Mouse (Mus musculus) liver, postnatal 0 days (tissue): Measurements from ENCODE around the gene Wdr64. TPM values are rescaled to one million over a fixed set of nuclear protein-coding genes. Genes with fewer than 3 reads are reported as not detected.

Experiments
- ATAC-seq: fragments of 200-750 bp; cut with Nextera tagmentation; 2 replicates; pipeline ENCODE4 v1.8.0; 2017; ENCODE audit warnings: mild to moderate bottlenecking, moderate library complexity
- DNase-seq: peaks from one replicate; pipeline ENCODE4 v3.0.0-alpha.2; 2016
- H3K27ac ChIP-seq: fragments of 300-500 bp; sonication (generic); 2 replicates; pipeline ENCODE4 v1.5.1; 2014; ENCODE audit warnings: antibody characterized with exemption, moderate library complexity, mild to moderate bottlenecking, low read depth
- H3K27me3 ChIP-seq: fragments of 300-500 bp; sonication (generic); 2 replicates; pipeline ENCODE4 v1.6.1; 2014; ENCODE audit warnings: low read length, control low read depth, mixed read lengths; ENCODE audit not compliant: insufficient read depth
- H3K36me3 ChIP-seq: fragments of 300-500 bp; sonication (generic); replicated peaks from 2 replicates; pipeline ENCODE4 v1.6.1; 2014; ENCODE audit warnings: mild to moderate bottlenecking, control low read depth, low read length, moderate library complexity, mixed read lengths; ENCODE audit not compliant: insufficient read depth
- H3K4me1 ChIP-seq: fragments of 300-500 bp; sonication (generic); 2 replicates; pipeline ENCODE4 v1.6.1; 2014; ENCODE audit warnings: antibody characterized with exemption, mild to moderate bottlenecking, control low read depth; ENCODE audit not compliant: insufficient read depth
- H3K4me2 ChIP-seq: fragments of 300-500 bp; sonication (generic); 2 replicates; pipeline ENCODE4 v1.6.1; 2014; ENCODE audit warnings: low read depth, mild to moderate bottlenecking, low read length, moderate library complexity, mixed read lengths
- H3K4me3 ChIP-seq: fragments of 300-500 bp; sonication (generic); 2 replicates; pipeline ENCODE4 v1.5.1; 2014; ENCODE audit warnings: low read depth, low read length
- H3K9ac ChIP-seq: fragments of 300-500 bp; sonication (generic); replicated peaks from 2 replicates; pipeline ENCODE4 v1.6.1; 2014; ENCODE audit warnings: mild to moderate bottlenecking, moderate library complexity
- H3K9me3 ChIP-seq: fragments of 300-500 bp; sonication (generic); 2 replicates; pipeline ENCODE4 v1.6.1; 2016; ENCODE audit warnings: mild to moderate bottlenecking, control low read depth, low read length, mixed read lengths
- CTCF ChIP-seq: sonication (generic); IDR thresholded peaks from 2 replicates; pipeline ENCODE4 v1.5.1; 2016; ENCODE audit warnings: antibody characterized with exemption, low read depth
- EP300 ChIP-seq: IDR thresholded peaks from 2 replicates; pipeline ENCODE4 v1.6.1; 2016; ENCODE audit warnings: antibody characterized with exemption, low read depth, mild to moderate bottlenecking
- WGBS: fragments of 180-500 bp; shearing (Covaris S2); extraction: QIAGEN DNeasy Blood & Tissue Kit; methylation state at CpG from one replicate; pipeline ENCODE4 v1.1.7; 2014; ENCODE audit not compliant: insufficient replicate concordance; 5-methylcytosine and 5-hydroxymethylcytosine counted together
- polyA plus RNA-seq: library from polyadenylated mRNA; unstranded; fragments of >200 nt; fragmentation: Nextera tagmentation; extraction: Ambion mirVana; gene quantifications from 2 replicates; pipeline ENCODE4 v1.2.1, GENCODE M21; 2015

The Wdr64 gene
- polyA plus RNA-seq, 1 experiment from 2014 or later = not detected

GRCm38 (mm10) chr1:175707599-175707998 is 9.2 kb downstream of the Wdr64 start:
- H3K4me2 ChIP-seq = no peak overlapping the region
- no peaks in the 10 kb centered on the region for H3K27me3 ChIP-seq
- WGBS = 68% methylated on average over 5 of the region's 5 CpGs
- H3K4me1 ChIP-seq = no peaks in the 10 kb centered on the region
- DNase-seq = no peak
- no peak overlapping the region for H3K9ac ChIP-seq
- H3K27ac ChIP-seq = no peak overlapping the region
- no peaks in the 10 kb centered on the region for H3K9me3 ChIP-seq
- no peak overlapping the region for H3K4me3 ChIP-seq
- TF ChIP-seq EP300 = no peak
- TF ChIP-seq CTCF = no peak
- H3K36me3 ChIP-seq = no peaks in the 10 kb centered on the region
- no peak for ATAC-seq

- TF ChIP-seq CTCF = no peak
- no peak for TF ChIP-seq EP300
- no peak for ATAC-seq
- H3K27me3 ChIP-seq = no peaks in the 10 kb centered on the region
Observed at GRCm38 (mm10) chr1:175708013-175708412, 9.6 kb downstream of the Wdr64 start.

GRCm38 (mm10) chr1:175712338-175712909 is 14.0 kb downstream of the Wdr64 start:
- Histone ChIP-seq H3K9me3 (no peaks in the 10 kb centered on the region), H3K27ac (no peak overlapping the region), H3K9ac (no peak overlapping the region), H3K4me1 (no peaks in the 10 kb centered on the region), H3K4me2 (no peak overlapping the region), H3K4me3 (no peak overlapping the region), H3K27me3 (no peaks in the 10 kb centered on the region), H3K36me3 (no peaks in the 10 kb centered on the region)
- no peak for ATAC-seq
- no peak for DNase-seq
- 73% methylated on average over 11 of the region's 11 CpGs for WGBS
- TF ChIP-seq EP300 = no peak
- TF ChIP-seq CTCF = no peak

More at GRCm38 (mm10) chr1:175708013-175708412, 9.6 kb downstream of the Wdr64 start:
- Histone ChIP-seq H3K4me2 (no peak overlapping the region), H3K36me3 (no peaks in the 10 kb centered on the region), H3K27ac (no peak overlapping the region), H3K4me3 (no peak overlapping the region), H3K9me3 (no peaks in the 10 kb centered on the region), H3K9ac (no peak overlapping the region), H3K4me1 (no peaks in the 10 kb centered on the region)
- DNase-seq = no peak

GRCm38 (mm10) chr1:175716832-175717231 is 18.4 kb downstream of the Wdr64 start:
- DNase-seq (no peak), ATAC-seq (no peak)
- no peaks in the 10 kb centered on the region for H3K36me3 ChIP-seq
- no peaks in the 10 kb centered on the region for H3K9me3 ChIP-seq
- H3K9ac ChIP-seq = no peak overlapping the region
- TF ChIP-seq EP300 = no peak
- no peak for TF ChIP-seq CTCF
- no peak overlapping the region for H3K27ac ChIP-seq
- H3K4me1 ChIP-seq = no peaks in the 10 kb centered on the region
- H3K4me3 ChIP-seq = no peak overlapping the region
- H3K27me3 ChIP-seq = no peaks in the 10 kb centered on the region
- 81% methylated on average over 9 of the region's 9 CpGs for WGBS
- H3K4me2 ChIP-seq = no peak overlapping the region

- no peak for ATAC-seq
- no peaks in the 10 kb centered on the region for H3K27me3 ChIP-seq
- H3K36me3 ChIP-seq = no peaks in the 10 kb centered on the region
- no peak for TF ChIP-seq EP300
- H3K9me3 ChIP-seq = no peaks in the 10 kb centered on the region
- no peak overlapping the region for H3K4me3 ChIP-seq
- no peak overlapping the region for H3K9ac ChIP-seq
- H3K4me1 ChIP-seq = 0 out of 2 replicates have a peak, but pooled peaks cover 2% of the 10 kb centered on the region
- DNase-seq = no peak
- 28% methylated on average over 7 of the region's 7 CpGs for WGBS
- no peak overlapping the region for H3K27ac ChIP-seq
- H3K4me2 ChIP-seq = no peak overlapping the region
Observed at GRCm38 (mm10) chr1:175725771-175726170, 27.4 kb downstream of the Wdr64 start.

GRCm38 (mm10) chr1:175754576-175755364 is 56.4 kb downstream of the Wdr64 start:
- ATAC-seq = no peak
- no peak overlapping the region for H3K4me3 ChIP-seq
- no peak overlapping the region for H3K9ac ChIP-seq
- no peaks in the 10 kb centered on the region for H3K27me3 ChIP-seq
- WGBS = 66% methylated on average over 10 of the region's 10 CpGs
- no peaks in the 10 kb centered on the region for H3K9me3 ChIP-seq
- H3K4me1 ChIP-seq = no peaks in the 10 kb centered on the region
- no peak overlapping the region for H3K27ac ChIP-seq
- DNase-seq = no peak
- TF ChIP-seq CTCF (no peak), EP300 (no peak)
- H3K36me3 ChIP-seq = no peaks in the 10 kb centered on the region
- no peak overlapping the region for H3K4me2 ChIP-seq
